Mouse (Mus musculus) liver, embryonic 12.5 days (tissue): ENCODE results near the gene Cdk5. TPM values are rescaled to one million over a fixed set of nuclear protein-coding genes. Genes with fewer than 3 reads are reported as not detected.
"Not testable (repeated sequence)": the region's sequence is repeated elsewhere in the genome, so short reads cannot be mapped to it uniquely, and the experiment has no call there.

Experiments
- ATAC-seq: fragments of 200-750 bp; cut with Nextera tagmentation; 2 replicates; pipeline ENCODE4 v1.8.0; 2017; ENCODE audit warnings: moderate number of reproducible peaks, mild to moderate bottlenecking, moderate library complexity
- H3K27ac ChIP-seq: fragments of 300-500 bp; sonication (generic); 2 replicates; pipeline ENCODE4 v1.5.1; 2016; ENCODE audit warnings: mild to moderate bottlenecking
- H3K27me3 ChIP-seq: fragments of 300-500 bp; sonication (generic); replicated peaks from 2 replicates; pipeline ENCODE4 v1.6.1; 2016; ENCODE audit warnings: mild to moderate bottlenecking, moderate library complexity
- H3K36me3 ChIP-seq: fragments of 300-500 bp; sonication (generic); 2 replicates; pipeline ENCODE4 v1.6.1; 2016; ENCODE audit warnings: mild to moderate bottlenecking, moderate library complexity
- H3K4me1 ChIP-seq: fragments of 300-500 bp; sonication (generic); 2 replicates; pipeline ENCODE4 v1.6.1; 2016
- H3K4me2 ChIP-seq: fragments of 300-500 bp; sonication (generic); 2 replicates; pipeline ENCODE4 v1.6.1; 2016; ENCODE audit warnings: mild to moderate bottlenecking, moderate library complexity
- H3K4me3 ChIP-seq: fragments of 300-500 bp; sonication (generic); 2 replicates; pipeline ENCODE4 v1.5.1; 2016; ENCODE audit warnings: mild to moderate bottlenecking, moderate library complexity
- H3K9ac ChIP-seq: fragments of 300-500 bp; sonication (generic); 2 replicates; pipeline ENCODE4 v1.6.1; 2016; ENCODE audit warnings: mild to moderate bottlenecking, moderate library complexity
- H3K9me3 ChIP-seq: fragments of 300-500 bp; sonication (generic); replicated peaks from 2 replicates; pipeline ENCODE4 v1.6.1; 2016; ENCODE audit warnings: mild to moderate bottlenecking, moderate library complexity
- WGBS: fragments of 180-500 bp; shearing (Covaris S2); methylation state at CpG from one replicate; pipeline ENCODE4 v1.1.7; 2016; ENCODE audit not compliant: insufficient replicate concordance; 5-methylcytosine and 5-hydroxymethylcytosine counted together
- polyA plus RNA-seq: library from polyadenylated mRNA; unstranded; fragments of >200 nt; fragmentation: Nextera tagmentation; extraction: Ambion mirVana; gene quantifications from 2 replicates; pipeline ENCODE4 v1.2.1, GENCODE M21; 2016

Cdk5 gene
- polyA plus RNA-seq, 1 experiment from 2014 or later: 13.0 TPM

DNA sequence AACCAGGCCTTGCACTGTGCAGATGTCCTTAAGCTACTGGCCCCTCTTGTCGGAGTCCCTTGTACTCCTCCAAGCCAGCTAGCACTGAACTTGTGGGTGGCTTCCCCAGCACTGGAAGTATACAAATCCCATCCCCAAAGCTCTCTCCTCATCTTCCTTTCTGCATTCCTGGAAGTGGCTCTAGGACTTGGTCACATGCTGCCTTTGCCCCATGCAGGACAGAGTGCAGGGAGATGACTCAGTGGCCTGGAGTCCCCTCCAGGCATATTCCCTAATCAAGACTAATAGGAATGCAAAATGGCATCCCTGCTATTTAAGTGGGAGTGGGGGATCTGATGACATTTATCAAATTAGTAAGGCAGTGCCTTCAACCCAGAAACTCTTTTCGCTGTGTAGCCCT, 11.3 kb downstream of the Cdk5 start:
- Histone ChIP-seq H3K36me3 (peaks cover 19% of the 10 kb centered on the region; the same call in 1 of the 2 replicates), H3K27ac (no peak overlapping the region), H3K4me2 (no peak overlapping the region), H3K9ac (no peak overlapping the region), H3K9me3 (no peaks in the 10 kb centered on the region), H3K4me1 (peaks cover 10% of the 10 kb centered on the region; the same call in 1 of the 2 replicates), H3K27me3 (peaks cover 42% of the 10 kb centered on the region), H3K4me3 (no peak overlapping the region)
- WGBS: 67% methylated on average over 2 of the region's 2 CpGs
- ATAC-seq: no peak

DNA sequence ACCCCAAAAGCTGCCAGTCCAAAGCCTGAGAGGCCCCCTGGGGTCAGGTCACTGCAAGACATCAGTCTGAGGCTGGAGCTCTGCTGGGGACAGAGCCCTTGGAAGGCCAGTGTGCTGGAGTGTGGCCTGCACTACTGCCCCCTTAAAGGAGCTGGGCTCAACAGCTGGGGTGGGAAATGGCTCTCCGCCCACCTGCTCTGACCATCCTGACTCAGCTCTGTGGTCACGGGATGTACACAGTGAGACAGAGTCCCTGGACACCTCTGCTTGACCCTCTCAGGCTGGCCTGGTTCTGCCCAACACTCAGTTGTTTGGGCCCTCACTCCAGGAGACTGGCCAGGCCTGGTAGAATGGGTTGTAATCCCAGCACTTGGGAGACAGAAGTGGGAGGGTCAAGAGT, 13.9 kb downstream of the Cdk5 start:
- Histone ChIP-seq H3K27me3 (peaks cover 20% of the 10 kb centered on the region), H3K36me3 (peaks cover 37% of the 10 kb centered on the region), H3K27ac (no peak overlapping the region), H3K4me2 (no peak overlapping the region), H3K9me3 (no peaks in the 10 kb centered on the region), H3K4me1 (peaks cover 14% of the 10 kb centered on the region), H3K4me3 (no peak overlapping the region), H3K9ac (no peak overlapping the region)
- no peak for ATAC-seq
- 65% methylated on average over 2 of the region's 2 CpGs for WGBS

DNA sequence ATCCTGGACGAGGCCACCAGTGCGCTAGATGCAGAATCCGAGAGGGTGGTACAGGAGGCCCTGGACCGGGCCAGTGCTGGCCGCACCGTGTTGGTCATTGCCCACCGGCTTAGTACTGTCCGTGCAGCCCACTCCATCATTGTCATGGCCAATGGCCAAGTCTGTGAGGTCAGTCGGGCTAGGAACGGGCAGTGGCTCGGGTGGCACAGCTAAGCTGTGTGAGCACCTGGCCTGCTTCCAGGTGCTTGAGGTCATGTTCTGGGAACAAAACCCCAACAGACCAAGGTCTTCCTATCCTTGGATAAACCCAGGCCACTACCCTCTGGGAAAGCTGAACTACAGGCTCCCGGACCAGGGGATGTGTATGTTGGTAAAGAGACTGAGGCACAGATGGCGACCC, 14.7 kb downstream of the Cdk5 start:
- no peak overlapping the region for H3K4me2 ChIP-seq
- H3K4me3 ChIP-seq: no peak overlapping the region
- H3K27me3 ChIP-seq: peaks cover 12% of the 10 kb centered on the region
- H3K4me1 ChIP-seq: peaks cover 21% of the 10 kb centered on the region
- ATAC-seq: no peak
- 82% methylated on average over 13 of the region's 13 CpGs for WGBS
- no peak overlapping the region for H3K9ac ChIP-seq
- H3K36me3 ChIP-seq: peaks cover 37% of the 10 kb centered on the region
- H3K27ac ChIP-seq: no peak overlapping the region
- no peaks in the 10 kb centered on the region for H3K9me3 ChIP-seq

DNA sequence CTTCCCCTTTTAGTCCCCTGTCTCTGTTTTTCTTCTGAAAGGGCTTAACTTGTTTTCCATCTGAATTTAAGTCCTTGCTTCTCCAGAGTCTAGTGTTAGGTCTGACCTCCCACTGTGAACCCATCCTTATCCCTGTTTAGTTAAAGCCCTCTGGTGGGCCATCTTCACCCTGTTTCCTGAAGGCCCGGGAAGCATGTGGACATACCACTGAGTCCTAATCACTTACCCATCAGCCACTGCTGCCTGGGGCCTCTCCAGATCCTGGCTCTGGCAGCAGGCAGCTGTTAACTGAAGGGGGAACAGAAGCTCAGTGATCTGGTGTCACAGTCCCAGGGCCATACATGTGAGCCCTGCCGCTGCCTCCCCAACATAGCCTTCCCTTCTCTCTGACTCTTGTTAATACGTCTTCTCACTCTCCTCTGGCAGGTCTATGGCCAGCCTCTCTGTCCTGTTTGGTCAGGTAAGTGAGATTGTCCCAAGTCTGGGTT, 17.9 kb downstream of the Cdk5 start:
- Histone ChIP-seq H3K27ac (0 out of 2 replicates have a peak overlapping the region, but pooled peaks have one; percentile 3), H3K36me3 (peaks cover 70% of the 10 kb centered on the region), H3K9me3 (no peaks in the 10 kb centered on the region), H3K27me3 (no peaks in the 10 kb centered on the region), H3K4me1 (peaks cover 21% of the 10 kb centered on the region), H3K4me2 (no peak overlapping the region), H3K4me3 (no peak overlapping the region), H3K9ac (no peak overlapping the region)
- 62% methylated on average over 3 of the region's 3 CpGs for WGBS
- ATAC-seq: no peak

DNA sequence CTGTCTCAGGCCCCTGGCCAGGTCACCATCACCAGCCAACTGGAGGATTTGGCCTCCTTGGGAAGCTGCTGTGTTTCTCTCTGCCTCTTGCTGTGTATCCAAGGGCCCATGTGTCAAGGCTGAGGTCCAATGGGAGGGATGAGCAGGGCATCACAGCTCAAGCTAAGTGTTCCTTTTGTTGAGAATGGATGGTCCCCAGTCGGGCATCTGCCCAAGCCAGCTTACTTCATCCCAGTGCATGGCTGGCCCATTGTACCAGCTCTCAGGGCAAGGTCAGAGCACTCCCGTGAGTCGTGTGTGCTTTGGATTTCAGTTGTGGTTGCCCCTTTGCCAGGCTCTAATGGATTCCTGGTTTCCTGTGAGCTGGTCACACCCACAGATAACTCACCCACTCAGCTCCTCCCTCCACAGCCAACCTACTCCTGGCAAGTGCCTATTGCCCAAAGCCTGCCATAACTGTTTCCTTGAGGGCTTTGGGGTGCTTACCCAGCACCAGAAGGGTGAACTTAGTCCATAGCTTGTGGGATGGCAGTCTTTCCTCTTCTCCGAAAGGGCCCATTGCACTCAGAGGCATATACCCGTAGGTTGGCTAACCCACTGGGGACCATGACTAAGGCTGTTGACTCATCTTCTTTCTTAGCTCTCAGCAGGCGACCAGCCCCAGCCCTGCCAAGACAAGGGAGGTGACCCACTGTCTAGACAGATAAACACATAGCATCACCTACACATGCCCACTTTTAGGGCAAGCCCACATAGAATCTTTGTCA, 18.6 kb downstream of the Cdk5 start:
- Histone ChIP-seq H3K27me3 (no peaks in the 10 kb centered on the region), H3K27ac (0 out of 2 replicates have a peak overlapping the region, but pooled peaks have one; percentile 3), H3K36me3 (peaks cover 75% of the 10 kb centered on the region), H3K9ac (no peak overlapping the region), H3K4me1 (peaks cover 21% of the 10 kb centered on the region), H3K4me2 (no peak overlapping the region), H3K4me3 (no peak overlapping the region), H3K9me3 (no peaks in the 10 kb centered on the region)
- WGBS: 55% methylated on average over 6 of the region's 6 CpGs
- no peak for ATAC-seq

DNA sequence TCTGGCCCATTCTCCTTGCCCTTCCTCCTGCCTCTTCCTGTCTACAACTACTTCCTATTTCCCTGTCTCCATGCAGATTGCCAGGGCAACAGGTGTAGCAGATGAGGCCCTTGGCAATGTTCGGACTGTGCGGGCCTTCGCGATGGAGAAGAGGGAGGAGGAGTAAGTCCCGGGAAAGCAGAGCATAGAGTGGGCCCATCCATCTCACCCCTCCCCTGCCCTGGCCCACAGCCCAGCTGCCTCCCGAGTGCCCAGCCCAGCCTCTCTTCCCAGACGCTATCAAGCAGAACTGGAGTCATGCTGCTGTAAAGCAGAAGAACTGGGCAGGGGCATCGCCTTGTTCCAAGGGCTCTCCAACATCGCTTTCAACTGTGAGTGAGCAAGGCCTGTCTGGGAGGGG, 21.4 kb downstream of the Cdk5 start:
- no peak for ATAC-seq
- no peaks in the 10 kb centered on the region for H3K9me3 ChIP-seq
- 70% methylated on average over 9 of the region's 9 CpGs for WGBS
- no peak overlapping the region for H3K27ac ChIP-seq
- H3K4me3 ChIP-seq: no peak overlapping the region
- H3K36me3 ChIP-seq: peaks cover 56% of the 10 kb centered on the region
- H3K27me3 ChIP-seq: no peaks in the 10 kb centered on the region
- peaks cover 21% of the 10 kb centered on the region for H3K4me1 ChIP-seq
- no peak overlapping the region for H3K9ac ChIP-seq
- no peak overlapping the region for H3K4me2 ChIP-seq

DNA sequence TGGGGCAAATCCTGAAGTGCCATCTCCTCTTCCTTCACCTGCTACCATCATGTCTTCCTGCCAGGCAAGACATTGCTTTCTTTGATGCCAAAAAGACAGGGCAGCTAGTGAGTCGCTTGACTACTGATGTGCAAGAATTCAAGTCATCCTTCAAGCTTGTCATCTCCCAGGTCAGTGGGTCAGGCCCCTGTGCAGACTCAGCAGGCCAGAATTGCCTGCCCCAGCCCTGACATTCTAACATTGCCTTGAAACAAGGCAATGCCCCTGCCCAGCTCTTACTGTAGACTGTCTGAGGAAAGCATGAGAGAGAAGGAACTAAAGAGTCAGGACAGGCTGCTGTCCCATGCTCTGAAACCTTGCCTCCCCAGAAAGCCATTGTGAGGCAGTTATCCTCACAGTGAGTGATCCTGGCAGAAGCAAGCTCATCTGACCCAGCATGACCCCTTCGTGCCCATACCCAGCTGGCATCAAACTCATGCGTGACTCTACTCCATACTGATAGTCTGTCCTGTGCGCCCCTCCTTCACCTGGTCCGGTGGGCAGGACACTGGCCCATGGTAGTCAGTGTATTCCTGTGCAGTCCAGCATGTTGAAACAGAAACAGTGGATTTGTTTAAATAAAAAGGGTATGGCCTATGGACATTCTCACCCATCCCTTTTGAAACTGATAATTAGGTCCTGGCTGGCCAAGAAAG, 22.3 kb downstream of the Cdk5 start:
- no peaks in the 10 kb centered on the region for H3K9me3 ChIP-seq
- H3K27me3 ChIP-seq: no peaks in the 10 kb centered on the region
- 79% methylated on average over 5 of the region's 5 CpGs for WGBS
- peaks cover 50% of the 10 kb centered on the region for H3K36me3 ChIP-seq
- H3K4me3 ChIP-seq: no peak overlapping the region
- ATAC-seq: no peak
- no peak overlapping the region for H3K4me2 ChIP-seq
- H3K4me1 ChIP-seq: peaks cover 24% of the 10 kb centered on the region
- no peak overlapping the region for H3K9ac ChIP-seq
- no peak overlapping the region for H3K27ac ChIP-seq

DNA sequence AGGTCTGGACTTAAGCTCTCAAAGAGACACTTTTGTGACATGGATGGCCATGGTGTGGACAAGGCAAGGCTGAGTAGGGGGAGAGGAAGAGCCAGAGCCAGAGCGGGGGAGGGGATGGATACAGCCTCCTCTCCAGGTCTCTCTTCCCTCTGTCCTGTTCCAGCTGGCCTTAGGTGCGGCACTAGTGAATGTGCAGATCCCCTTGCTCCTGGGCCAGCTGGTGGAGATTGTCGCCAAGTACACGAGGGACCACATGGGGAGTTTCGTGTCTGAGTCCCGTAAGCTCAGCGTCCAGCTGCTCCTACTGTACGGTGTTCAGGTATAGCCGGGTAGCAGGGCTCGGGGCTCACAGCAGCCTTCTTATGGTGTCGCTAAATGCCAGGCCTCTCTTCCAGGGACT, 23.0 kb downstream of the Cdk5 start:
- no peak for ATAC-seq
- Histone ChIP-seq H3K36me3 (peaks cover 43% of the 10 kb centered on the region), H3K4me2 (no peak overlapping the region), H3K4me3 (no peak overlapping the region), H3K27me3 (no peaks in the 10 kb centered on the region), H3K27ac (no peak overlapping the region), H3K4me1 (peaks cover 21% of the 10 kb centered on the region), H3K9me3 (no peaks in the 10 kb centered on the region), H3K9ac (no peak overlapping the region)
- 79% methylated on average over 10 of the region's 11 CpGs for WGBS

DNA sequence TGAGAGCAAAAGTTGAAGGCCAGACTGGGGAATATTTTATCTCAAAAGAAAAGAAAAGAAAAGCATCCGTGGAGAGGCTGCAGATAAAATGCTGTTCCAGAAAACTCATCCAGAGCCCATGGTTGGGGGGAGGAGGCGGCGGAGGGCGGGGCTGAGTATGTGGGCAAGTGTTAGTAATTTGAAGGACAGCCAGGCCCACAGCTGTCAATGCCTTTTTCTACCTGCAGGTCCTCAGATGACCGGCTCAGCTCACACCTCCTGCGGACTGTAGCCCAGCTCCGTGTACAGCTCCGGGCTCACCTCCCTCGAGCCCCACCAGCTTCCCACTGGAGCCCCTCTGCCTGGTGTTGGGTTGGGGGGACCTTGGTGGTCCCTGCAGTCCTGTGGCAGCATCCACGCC, 23.6 kb downstream of the Cdk5 start:
- H3K27ac ChIP-seq: no peak overlapping the region
- no peaks in the 10 kb centered on the region for H3K9me3 ChIP-seq
- peaks cover 42% of the 10 kb centered on the region for H3K36me3 ChIP-seq
- peaks cover 21% of the 10 kb centered on the region for H3K4me1 ChIP-seq
- H3K4me2 ChIP-seq: no peak overlapping the region
- ATAC-seq: no peak
- H3K27me3 ChIP-seq: no peaks in the 10 kb centered on the region
- no peak overlapping the region for H3K4me3 ChIP-seq
- 78% methylated on average over 10 of the region's 10 CpGs for WGBS
- no peak overlapping the region for H3K9ac ChIP-seq

DNA sequence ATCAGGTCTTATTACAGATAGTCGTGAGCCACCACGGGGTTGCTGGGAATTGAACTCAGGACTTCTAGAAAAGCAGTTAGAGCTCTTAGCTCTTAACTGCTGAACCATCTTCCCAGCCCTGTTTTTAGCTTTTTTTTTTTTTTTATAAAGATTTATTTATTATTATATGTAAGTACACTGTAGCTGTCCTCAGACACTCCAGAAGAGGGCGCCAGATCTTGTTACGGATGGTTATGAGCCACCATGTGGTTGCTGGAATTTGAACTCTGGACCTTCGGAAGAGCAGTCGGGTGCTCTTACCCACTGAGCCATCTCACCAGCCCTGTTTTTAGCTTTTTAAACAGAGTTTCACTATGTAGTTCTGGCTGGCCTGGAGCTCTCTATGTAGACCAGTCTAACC, 27.1 kb downstream of the Cdk5 start:
- not testable (repeated sequence) for H3K9ac ChIP-seq, ATAC-seq
- WGBS: 72% methylated on average over 6 of the region's 6 CpGs

DNA sequence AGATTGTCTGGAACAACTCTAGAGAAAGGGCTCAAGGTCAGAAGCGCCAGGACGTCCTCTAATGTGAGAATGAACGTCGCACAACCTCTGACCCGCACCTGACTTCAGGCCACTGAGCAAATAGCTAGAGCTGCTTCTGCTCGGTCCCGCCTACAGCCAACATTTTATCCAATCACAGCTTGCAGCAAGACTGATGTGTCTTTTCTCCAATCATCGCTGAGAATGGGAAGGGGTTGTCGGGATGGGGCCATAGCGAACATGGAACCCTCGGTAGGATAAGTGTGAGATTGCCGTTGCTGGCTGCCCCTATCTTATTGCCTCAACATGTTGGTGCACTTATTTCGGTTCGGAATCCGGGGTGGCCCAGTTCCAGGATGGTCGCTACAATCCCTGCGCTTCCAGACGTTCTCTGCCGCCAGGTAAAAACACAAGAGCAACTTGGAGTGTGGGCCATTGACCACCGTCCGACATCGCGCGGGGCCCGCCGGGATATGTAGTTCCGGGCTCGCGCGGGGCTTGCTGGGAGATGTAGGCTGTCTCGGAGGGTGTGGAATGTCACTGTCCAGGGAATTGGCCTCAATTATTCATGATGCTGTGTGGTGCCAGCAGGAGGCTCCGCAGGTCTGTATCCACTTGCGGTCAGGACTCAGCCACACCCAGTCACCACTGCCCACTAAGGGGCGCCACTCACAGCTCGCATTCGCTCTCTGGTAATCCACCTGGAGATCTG, 29.0 kb downstream of the Cdk5 start:
- peak overlapping the region; percentile 63 for H3K9ac ChIP-seq
- H3K4me1 ChIP-seq: peaks cover 31% of the 10 kb centered on the region
- 2% methylated on average over 36 of the region's 36 CpGs for WGBS
- peak overlapping the region; percentile 76 for H3K27ac ChIP-seq
- 0 out of 2 replicates have a peak, but pooled peaks cover 3% of the 10 kb centered on the region for H3K36me3 ChIP-seq
- ATAC-seq: peak; percentile 95
- H3K9me3 ChIP-seq: no peaks in the 10 kb centered on the region
- H3K4me2 ChIP-seq: peak overlapping the region; percentile 81
- peaks cover 14% of the 10 kb centered on the region for H3K27me3 ChIP-seq
- H3K4me3 ChIP-seq: peak overlapping the region; percentile 69

More for the DNA sequence above, 27.1 kb downstream of the Cdk5 start:
- not testable (repeated sequence) for H3K4me2 ChIP-seq, H3K27ac ChIP-seq, H3K4me3 ChIP-seq, H3K9me3 ChIP-seq, H3K27me3 ChIP-seq
- Histone ChIP-seq H3K36me3 (peaks cover 18% of the 10 kb centered on the region), H3K4me1 (peaks cover 27% of the 10 kb centered on the region)
